Mouse (Mus musculus) midbrain, postnatal 0 days (tissue): ENCODE data around the gene Gm10719. TPM values are rescaled to one million over a fixed set of nuclear protein-coding genes. Genes with fewer than 3 reads are reported as not detected.
A peak's percentile ranks its signal among the peaks of the same experiment; 100 is the strongest.
"Not testable (repeated sequence)": the region's sequence is repeated elsewhere in the genome, so short reads cannot be mapped to it uniquely, and the experiment has no call there.

Experiments used
- ATAC-seq: fragments of 200-750 bp; cut with Nextera tagmentation; 2 replicates; pipeline ENCODE4 v1.8.0; 2017; ENCODE audit warnings: moderate number of reproducible peaks, mild to moderate bottlenecking, moderate TSS enrichment, moderate library complexity; ENCODE audit not compliant: low FRiP score
- DNase-seq: peaks from one replicate; pipeline ENCODE4 v3.0.0-alpha.2; 2015; ENCODE audit warnings: low spot score
- H3K27ac ChIP-seq: fragments of 300-500 bp; sonication (generic); 2 replicates; pipeline ENCODE4 v1.5.1; 2014; ENCODE audit warnings: low read depth, mild to moderate bottlenecking, low read length, mixed read lengths
- H3K27me3 ChIP-seq: fragments of 300-500 bp; sonication (generic); 2 replicates; pipeline ENCODE4 v1.6.1; 2014; ENCODE audit warnings: low read length, control low read depth, mixed read lengths; ENCODE audit not compliant: insufficient read depth
- H3K36me3 ChIP-seq: fragments of 300-500 bp; sonication (generic); 2 replicates; pipeline ENCODE4 v1.6.1; 2014; ENCODE audit warnings: low read length, control low read depth, mixed read lengths; ENCODE audit not compliant: insufficient read depth
- H3K4me1 ChIP-seq: fragments of 300-500 bp; sonication (generic); 2 replicates; pipeline ENCODE4 v1.6.1; 2014; ENCODE audit warnings: mild to moderate bottlenecking, control low read depth, antibody characterized with exemption, low read length, mixed read lengths; ENCODE audit not compliant: insufficient read depth
- H3K4me2 ChIP-seq: fragments of 300-500 bp; sonication (generic); 2 replicates; pipeline ENCODE4 v1.6.1; 2014; ENCODE audit warnings: low read depth, mild to moderate bottlenecking, low read length, mixed read lengths; ENCODE audit not compliant: poor library complexity, severe bottlenecking
- H3K4me3 ChIP-seq: fragments of 300-500 bp; sonication (generic); 2 replicates; pipeline ENCODE4 v1.5.1; 2014; ENCODE audit warnings: low read depth, mild to moderate bottlenecking, low read length, moderate library complexity
- H3K9ac ChIP-seq: fragments of 300-500 bp; sonication (generic); replicated peaks from 2 replicates; pipeline ENCODE4 v1.6.1; 2014; ENCODE audit warnings: mild to moderate bottlenecking, low read length, moderate library complexity, mixed read lengths; ENCODE audit not compliant: poor library complexity, severe bottlenecking
- H3K9me3 ChIP-seq: fragments of 300-500 bp; sonication (generic); 2 replicates; pipeline ENCODE4 v1.6.1; 2016; ENCODE audit warnings: low read length, control low read depth
- WGBS: fragments of 180-500 bp; shearing (Covaris S2); extraction: QIAGEN DNeasy Blood & Tissue Kit; methylation state at CpG from one replicate; pipeline ENCODE4 v1.1.7; 2014; 5-methylcytosine and 5-hydroxymethylcytosine counted together
- polyA plus RNA-seq: library from polyadenylated mRNA; unstranded; fragments of >200 nt; fragmentation: Nextera tagmentation; extraction: Ambion mirVana; gene quantifications from 2 replicates; pipeline ENCODE4 v1.2.1, GENCODE M21; 2015
- total RNA-seq: library from RNA; depleted of rRNA; stranded (reverse); fragments of >200 nt; gene quantifications from 2 replicates; pipeline ENCODE4 v1.2.3, GENCODE M21; 2014

The Gm10719 gene
- total and polyA plus RNA-seq, 2 experiments from 2014 or later: 0.27 to 2.1 TPM

DNA sequence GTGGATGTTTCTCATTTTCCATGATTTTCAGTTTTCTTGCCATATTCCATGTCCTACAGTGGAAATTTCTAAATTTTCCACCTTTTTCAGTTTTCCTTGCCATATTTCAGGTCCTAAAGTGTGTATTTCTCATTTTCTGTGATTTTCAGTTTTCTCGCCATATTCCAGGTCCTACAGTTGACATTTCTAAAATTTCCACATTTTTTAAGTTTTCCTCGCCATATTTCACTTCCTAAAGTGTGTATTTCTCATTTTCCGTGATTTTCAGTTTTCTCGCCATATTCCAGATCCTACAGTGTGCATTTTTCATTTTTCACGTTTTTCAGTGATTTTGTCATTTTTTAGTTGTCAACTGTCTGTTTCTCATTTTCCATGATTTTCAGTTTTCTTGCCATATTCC is 7.9 kb upstream of the Gm10719 start:
- H3K27ac ChIP-seq, H3K36me3 ChIP-seq, H3K9me3 ChIP-seq, H3K4me2 ChIP-seq, DNase-seq, H3K9ac ChIP-seq, H3K4me3 ChIP-seq, H3K4me1 ChIP-seq, H3K27me3 ChIP-seq: not testable (repeated sequence)
- no CpG with 5 or more reads among the region's 5 CpGs for WGBS
- ATAC-seq: peak; percentile 46; the same call in 1 of the 2 replicates

DNA sequence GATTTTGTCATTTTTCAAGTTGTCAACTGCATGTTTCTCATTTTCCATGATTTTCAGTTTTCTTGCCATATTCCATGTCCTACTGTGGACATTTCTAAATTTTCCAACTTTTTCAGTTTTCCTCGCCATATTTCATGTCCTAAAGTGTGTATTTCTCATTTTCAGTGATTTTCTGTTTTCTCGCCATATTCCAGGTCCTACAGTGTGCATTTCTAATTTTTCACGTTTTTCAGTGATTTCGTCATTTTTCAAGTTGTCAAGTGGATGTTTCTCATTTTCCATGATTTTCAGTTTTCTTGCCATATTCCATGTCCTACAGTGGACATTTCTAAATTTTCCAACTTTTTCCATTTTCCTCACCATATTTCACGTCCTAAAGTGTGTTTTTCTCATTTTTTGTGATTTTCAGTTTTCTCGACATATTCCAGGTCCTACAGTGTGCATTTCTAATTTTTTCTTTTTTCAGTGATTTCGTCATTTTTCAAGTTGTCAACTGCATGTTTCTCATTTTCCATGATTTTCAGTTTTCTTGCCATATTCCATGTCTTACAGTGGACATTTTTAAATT is 5.1 kb upstream of the Gm10719 start:
- H3K4me3 ChIP-seq, ATAC-seq, H3K9me3 ChIP-seq, H3K4me2 ChIP-seq, H3K27ac ChIP-seq, H3K4me1 ChIP-seq, H3K27me3 ChIP-seq, DNase-seq, H3K9ac ChIP-seq, H3K36me3 ChIP-seq: not testable (repeated sequence)
- 86% methylated on average over 2 of the region's 7 CpGs for WGBS

DNA sequence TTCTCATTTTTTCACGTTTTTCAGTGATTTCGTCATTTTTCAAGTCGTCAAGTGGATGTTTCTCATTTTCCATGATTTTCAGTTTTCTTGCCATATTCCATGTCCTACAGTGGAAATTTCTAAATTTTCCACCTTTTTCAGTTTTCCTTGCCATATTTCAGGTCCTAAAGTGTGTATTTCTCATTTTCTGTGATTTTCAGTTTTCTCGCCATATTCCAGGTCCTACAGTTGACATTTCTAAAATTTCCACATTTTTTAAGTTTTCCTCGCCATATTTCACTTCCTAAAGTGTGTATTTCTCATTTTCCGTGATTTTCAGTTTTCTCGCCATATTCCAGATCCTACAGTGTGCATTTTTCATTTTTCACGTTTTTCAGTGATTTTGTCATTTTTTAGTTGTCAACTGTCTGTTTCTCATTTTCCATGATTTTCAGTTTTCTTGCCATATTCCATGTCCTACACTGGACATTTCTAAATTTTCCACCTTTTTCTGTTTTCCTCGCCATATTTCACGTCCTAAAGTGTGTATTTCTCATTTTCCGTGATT is 4.4 kb upstream of the Gm10719 start, which contains the start of gene Gm10721:
Gm10721 (plus strand) TSS at position 408 of the 547 bp plus-strand sequence.
- not testable (repeated sequence) for H3K9me3 ChIP-seq, H3K4me1 ChIP-seq, H3K27me3 ChIP-seq, H3K9ac ChIP-seq, DNase-seq, H3K36me3 ChIP-seq, H3K4me3 ChIP-seq, H3K27ac ChIP-seq, H3K4me2 ChIP-seq
- no CpG with 5 or more reads among the region's 11 CpGs for WGBS
- peak; percentile 73 for ATAC-seq

DNA sequence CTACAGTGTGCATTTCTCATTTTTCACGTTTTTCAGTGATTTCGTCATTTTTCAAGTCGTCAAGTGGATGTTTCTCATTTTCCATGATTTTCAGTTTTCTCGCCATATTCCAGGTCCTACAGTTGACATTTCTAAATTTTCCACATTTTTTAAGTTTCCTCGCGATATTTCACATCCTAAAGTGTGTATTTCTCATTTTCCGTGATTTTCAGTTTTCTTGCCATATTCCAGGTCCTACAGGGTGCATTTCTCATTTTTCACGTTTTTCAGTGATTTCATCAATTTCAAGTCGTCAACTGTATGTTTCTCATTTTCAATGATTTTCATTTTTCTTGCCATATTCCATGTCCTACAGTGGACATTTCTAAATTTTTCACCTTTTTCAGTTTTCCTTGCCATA is 1.9 kb upstream of the Gm10719 start, which contains the start of gene Gm10720:
Gm10720 (plus strand) TSS at position 301 of the 400 bp plus-strand sequence.
- not testable (repeated sequence) for H3K36me3 ChIP-seq, H3K9ac ChIP-seq, H3K27me3 ChIP-seq, H3K4me2 ChIP-seq, H3K27ac ChIP-seq, H3K4me1 ChIP-seq, H3K4me3 ChIP-seq, H3K9me3 ChIP-seq, ATAC-seq, DNase-seq
- WGBS: 67% methylated on average over 4 of the region's 9 CpGs

DNA sequence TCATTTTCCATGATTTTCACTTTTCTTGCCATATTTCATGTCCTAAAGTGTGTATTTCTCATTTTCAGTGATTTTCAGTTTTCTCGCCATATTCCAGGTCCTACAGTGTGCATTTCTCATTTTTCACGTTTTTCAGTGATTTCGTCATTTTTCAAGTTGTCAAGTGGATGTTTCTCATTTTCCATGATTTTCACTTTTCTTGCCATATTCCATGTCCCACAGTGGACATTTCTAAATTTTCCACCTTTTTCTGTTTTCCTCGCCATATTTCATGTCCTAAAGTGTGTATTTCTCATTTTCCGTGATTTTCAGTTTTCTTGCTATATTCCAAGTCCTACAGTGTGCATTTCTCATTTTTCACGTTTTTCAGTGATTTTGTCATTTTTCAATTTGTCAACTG is 1.3 kb upstream of the Gm10719 start:
- ATAC-seq: not testable (repeated sequence)

DNA sequence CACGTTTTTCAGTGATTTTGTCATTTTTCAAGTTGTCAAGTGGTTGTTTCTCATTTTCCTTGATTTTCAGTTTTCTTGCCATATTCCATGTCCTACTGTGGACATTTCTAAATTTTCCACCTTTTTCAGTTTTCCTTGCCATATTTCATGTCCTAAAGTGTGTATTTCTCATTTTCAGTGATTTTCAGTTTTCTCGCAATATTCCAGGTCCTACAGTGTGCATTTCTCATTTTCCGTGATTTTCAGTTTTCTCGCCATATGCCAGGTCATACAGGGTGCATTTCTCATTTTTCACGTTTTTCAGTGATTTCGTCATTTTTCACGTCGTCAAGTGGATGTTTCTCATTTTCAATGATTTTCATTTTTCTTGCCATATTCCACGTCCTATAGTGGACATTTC is 1.7 kb downstream of the Gm10719 start:
- H3K27ac ChIP-seq, H3K9ac ChIP-seq, H3K36me3 ChIP-seq, ATAC-seq, H3K4me1 ChIP-seq, H3K9me3 ChIP-seq, H3K4me2 ChIP-seq, H3K4me3 ChIP-seq, H3K27me3 ChIP-seq, DNase-seq: not testable (repeated sequence)
- 76% methylated on average over 9 of the region's 9 CpGs for WGBS

More for the DNA sequence above, 1.3 kb upstream of the Gm10719 start:
- H3K36me3 ChIP-seq, H3K9ac ChIP-seq, DNase-seq, H3K9me3 ChIP-seq, H3K27me3 ChIP-seq, H3K27ac ChIP-seq, H3K4me2 ChIP-seq, H3K4me3 ChIP-seq, H3K4me1 ChIP-seq: not testable (repeated sequence)
- WGBS: 80% methylated on average over 4 of the region's 6 CpGs

DNA sequence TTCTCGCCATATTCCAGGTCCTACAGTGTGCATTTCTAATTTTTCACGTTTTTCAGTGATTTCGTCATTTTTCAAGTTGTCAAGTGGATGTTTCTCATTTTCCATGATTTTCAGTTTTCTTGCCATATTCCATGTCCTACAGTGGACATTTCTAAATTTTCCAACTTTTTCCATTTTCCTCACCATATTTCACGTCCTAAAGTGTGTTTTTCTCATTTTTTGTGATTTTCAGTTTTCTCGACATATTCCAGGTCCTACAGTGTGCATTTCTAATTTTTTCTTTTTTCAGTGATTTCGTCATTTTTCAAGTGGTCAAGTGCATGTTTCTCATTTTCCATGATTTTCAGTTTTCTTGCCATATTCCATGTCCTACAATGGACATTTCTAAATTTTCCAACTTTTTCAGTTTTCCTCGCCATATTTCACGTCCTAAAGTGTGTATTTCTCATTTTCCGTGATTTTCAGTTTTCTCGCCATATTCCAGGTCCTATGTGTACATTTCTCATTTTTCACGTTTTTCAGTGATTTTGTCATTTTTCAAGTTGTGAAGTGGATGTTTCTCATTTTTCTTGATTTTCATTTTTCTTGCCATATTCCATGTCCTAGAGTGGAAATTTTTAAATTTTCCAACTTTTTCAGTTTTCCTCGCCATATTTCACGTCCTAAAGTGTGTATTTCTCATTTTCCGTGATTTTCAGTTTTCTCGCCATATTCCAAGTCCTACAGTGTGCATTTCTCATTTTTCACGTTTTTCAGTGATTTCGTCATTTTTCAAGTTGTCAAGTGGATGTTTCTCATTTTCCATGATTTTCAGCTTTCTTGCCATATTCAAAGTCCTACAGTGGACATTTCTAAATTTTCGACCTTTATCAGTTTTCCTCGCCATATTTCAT is 2.9 kb downstream of the Gm10719 start:
- not testable (repeated sequence) for H3K27me3 ChIP-seq, H3K36me3 ChIP-seq, H3K4me3 ChIP-seq, H3K27ac ChIP-seq, H3K4me1 ChIP-seq, H3K4me2 ChIP-seq, H3K9me3 ChIP-seq, H3K9ac ChIP-seq, DNase-seq
- peak; percentile 73; the same call in 1 of the 2 replicates for ATAC-seq
- 74% methylated on average over 11 of the region's 19 CpGs for WGBS

DNA sequence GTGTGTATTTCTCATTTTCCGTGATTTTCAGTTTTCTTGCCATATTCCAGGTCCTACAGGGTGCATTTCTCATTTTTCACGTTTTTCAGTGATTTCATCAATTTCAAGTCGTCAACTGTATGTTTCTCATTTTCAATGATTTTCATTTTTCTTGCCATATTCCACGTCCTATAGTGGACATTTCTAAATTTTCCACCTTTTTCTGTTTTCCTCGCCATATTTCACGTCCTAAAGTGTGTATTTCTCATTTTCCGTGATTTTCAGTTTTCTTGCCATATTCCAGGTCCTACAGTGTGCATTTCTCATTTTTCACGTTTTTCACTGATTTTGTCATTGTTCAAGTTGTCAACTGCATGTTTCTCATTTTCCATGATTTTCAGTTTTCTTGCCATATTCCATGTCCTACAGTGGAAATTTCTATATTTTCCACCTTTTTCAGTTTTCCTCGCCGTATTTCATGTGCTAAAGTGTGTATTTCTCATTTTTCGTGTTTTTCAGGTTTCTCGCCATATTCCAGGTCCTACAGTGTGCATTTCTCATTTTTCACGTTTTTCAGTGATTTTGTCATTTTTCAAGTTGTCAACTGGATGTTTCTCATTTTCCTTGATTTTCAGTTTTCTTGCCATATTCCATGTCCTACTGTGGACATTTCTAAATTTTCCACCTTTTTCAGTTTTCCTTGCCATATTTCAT is 5.3 kb downstream of the Gm10719 start:
- WGBS: 74% methylated on average over 9 of the region's 13 CpGs
- H3K4me1 ChIP-seq, H3K9ac ChIP-seq, ATAC-seq, H3K4me2 ChIP-seq, H3K4me3 ChIP-seq, H3K36me3 ChIP-seq, H3K27ac ChIP-seq, H3K27me3 ChIP-seq, H3K9me3 ChIP-seq: not testable (repeated sequence)
- DNase-seq: peak; percentile 1
